Mouse (Mus musculus): ENCODE results near the gene Mcu. TPM values are rescaled to one million over a fixed set of nuclear protein-coding genes. Genes with fewer than 3 reads are reported as not detected.

The Mcu gene
- total RNA-seq, 2 experiments from 2014 or later: 36.0 to 42.0 TPM

- TF ChIP-seq CTCF (IDR thresholded peaks at IDR 0.05): no peak
- intact Hi-C loops (cut with DNase I): loop anchor here (5.0 kb wide), 1 partner anchor 33 kb away; no protein-coding TSS in a partner anchor
- Histone ChIP-seq H3K4me3 (no peak overlapping the region), H3K27ac (no peak overlapping the region)
- no peak for DNase-seq
Measured at GRCm38 (mm10) chr10:59579645-59580044, 36.8 kb downstream of the Mcu start.

- intact Hi-C loops (cut with DNase I): loop anchor here (5.0 kb wide), 1 partner anchor 34 kb away; no protein-coding TSS in a partner anchor
- peak overlapping the region; percentile 66 for H3K4me3 ChIP-seq
- TF ChIP-seq CTCF (IDR thresholded peaks at IDR 0.05): no peak
- DNase-seq: peak; percentile 58
- H3K27ac ChIP-seq: peak overlapping the region; percentile 86
Measured at GRCm38 (mm10) chr10:59577871-59578801, 38.4 kb downstream of the Mcu start.

- no peak for DNase-seq
- intact Hi-C loops (cut with DNase I): loop anchor here (5.0 kb wide), 1 partner anchor 36 kb away; no protein-coding TSS in a partner anchor
- TF ChIP-seq CTCF (IDR thresholded peaks at IDR 0.05): no peak
- peak overlapping the region; percentile 86 for H3K27ac ChIP-seq
- H3K4me3 ChIP-seq: no peak overlapping the region
Measured at GRCm38 (mm10) chr10:59576305-59576704, 40.2 kb downstream of the Mcu start.

GRCm38 (mm10) chr10:59571964-59572363 is 44.5 kb downstream of the Mcu start:
- Histone ChIP-seq H3K27ac (no peak overlapping the region), H3K4me3 (no peak overlapping the region)
- intact Hi-C loops (cut with DNase I): no loop called here
- no peak for TF ChIP-seq CTCF (IDR thresholded peaks at IDR 0.05)
- DNase-seq: no peak

- Histone ChIP-seq H3K27ac (0 out of 2 replicates have a peak overlapping the region, but pooled peaks have one; percentile 31), H3K4me3 (no peak overlapping the region)
- DNase-seq: no peak
- intact Hi-C loops (cut with DNase I): no loop called here
- TF ChIP-seq CTCF (IDR thresholded peaks at IDR 0.05): no peak
Measured at GRCm38 (mm10) chr10:59571273-59571672, 45.2 kb downstream of the Mcu start.

- peak overlapping the region; percentile 31; the same call in 1 of the 2 replicates for H3K27ac ChIP-seq
- no peak for DNase-seq
- no peak overlapping the region for H3K4me3 ChIP-seq
- intact Hi-C loops (cut with DNase I): no loop called here
- TF ChIP-seq CTCF (IDR thresholded peaks at IDR 0.05): no peak
Measured at GRCm38 (mm10) chr10:59570780-59571179, 45.7 kb downstream of the Mcu start.

- no peak for DNase-seq
- intact Hi-C loops (cut with DNase I): no loop called here
- no peak for TF ChIP-seq CTCF (IDR thresholded peaks at IDR 0.05)
- peak overlapping the region; percentile 31; the same call in 1 of the 2 replicates for H3K27ac ChIP-seq
- no peak overlapping the region for H3K4me3 ChIP-seq
Measured at GRCm38 (mm10) chr10:59570360-59570759, 46.1 kb downstream of the Mcu start.

GRCm38 (mm10) chr10:59569481-59569869 is 47.0 kb downstream of the Mcu start:
- no peak for DNase-seq
- Histone ChIP-seq H3K4me3 (no peak overlapping the region), H3K27ac (no peak overlapping the region)
- TF ChIP-seq CTCF (IDR thresholded peaks at IDR 0.05): no peak
- intact Hi-C loops (cut with DNase I): no loop called here

- DNase-seq: no peak
- Histone ChIP-seq H3K27ac (no peak overlapping the region), H3K4me3 (no peak overlapping the region)
- intact Hi-C loops (cut with DNase I): no loop called here
- TF ChIP-seq CTCF (IDR thresholded peaks at IDR 0.05): no peak
Measured at GRCm38 (mm10) chr10:59568665-59569480, 47.6 kb downstream of the Mcu start.

GRCm38 (mm10) chr10:59566968-59567367 is 49.5 kb downstream of the Mcu start:
- no peak for TF ChIP-seq CTCF (IDR thresholded peaks at IDR 0.05)
- intact Hi-C loops (cut with DNase I): no loop called here
- no peak overlapping the region for H3K27ac ChIP-seq

GRCm38 (mm10) chr10:59565995-59566410 is 50.5 kb downstream of the Mcu start:
- intact Hi-C loops (cut with DNase I): no loop called here
- DNase-seq: no peak
- Histone ChIP-seq H3K27ac (peak overlapping the region; percentile 32; the same call in 1 of the 2 replicates), H3K4me3 (no peak overlapping the region)
- TF ChIP-seq CTCF (IDR thresholded peaks at IDR 0.05): no peak

More at GRCm38 (mm10) chr10:59566968-59567367, 49.5 kb downstream of the Mcu start:
- H3K4me3 ChIP-seq: no peak overlapping the region
- DNase-seq: no peak

GRCm38 (mm10) chr10:59564551-59564950 is 51.9 kb downstream of the Mcu start:
- intact Hi-C loops (cut with DNase I): no loop called here
- Histone ChIP-seq H3K27ac (no peak overlapping the region), H3K4me3 (no peak overlapping the region)
- TF ChIP-seq CTCF (IDR thresholded peaks at IDR 0.05): no peak
- no peak for DNase-seq

Measured in gastrocnemius, adult 2 months (tissue).